Mouse (Mus musculus) adipocyte (in vitro differentiated cells): ENCODE results near the gene Slc39a11.

Source experiments
- DNase-seq: peaks from one replicate; pipeline ENCODE4 v3.0.0-alpha.2; 2016; ENCODE audit warnings: low spot score

Slc39a11 gene

DNA sequence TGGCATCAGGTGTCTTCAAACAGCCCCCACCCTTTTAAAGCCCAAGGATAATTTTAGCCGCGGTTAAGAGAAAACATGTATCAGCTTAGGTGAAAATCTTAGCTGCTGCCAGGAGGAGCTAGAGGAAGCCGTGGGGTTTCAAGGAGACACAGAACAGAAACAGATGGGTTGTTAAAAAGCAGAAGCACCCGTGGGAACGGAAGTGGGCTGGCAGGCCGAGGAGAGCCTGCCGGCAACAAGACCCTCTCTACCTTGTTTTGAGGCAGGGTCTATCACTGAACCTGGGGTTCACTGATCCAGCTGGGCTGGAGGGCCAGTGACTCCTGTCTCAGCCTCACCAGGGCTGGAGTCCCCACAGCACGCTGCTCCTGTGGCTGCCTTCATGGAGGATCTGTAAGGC is 310.1 kb downstream of the Slc39a11 start:
- DNase-seq, result no peak

DNA sequence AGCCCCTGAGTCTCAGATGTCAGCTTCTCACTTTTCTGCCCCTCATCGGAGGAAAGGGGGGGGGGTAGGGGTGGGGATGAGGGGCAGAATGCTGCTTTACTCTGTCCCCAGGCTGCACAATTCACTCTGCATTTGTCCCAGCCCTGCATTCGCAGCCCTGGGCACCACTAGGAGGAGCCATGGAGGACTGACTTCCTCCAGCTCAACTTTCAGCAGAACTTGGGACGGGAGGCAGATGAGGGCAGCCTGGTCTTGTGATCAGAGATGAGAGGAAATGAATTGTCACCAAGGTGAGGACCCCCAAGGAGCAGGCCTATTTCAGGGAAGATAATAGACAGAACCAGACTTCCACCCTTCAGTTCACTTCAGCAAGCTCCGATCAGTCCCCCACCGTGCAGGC is 311.3 kb downstream of the Slc39a11 start:
- no peak for DNase-seq

DNA sequence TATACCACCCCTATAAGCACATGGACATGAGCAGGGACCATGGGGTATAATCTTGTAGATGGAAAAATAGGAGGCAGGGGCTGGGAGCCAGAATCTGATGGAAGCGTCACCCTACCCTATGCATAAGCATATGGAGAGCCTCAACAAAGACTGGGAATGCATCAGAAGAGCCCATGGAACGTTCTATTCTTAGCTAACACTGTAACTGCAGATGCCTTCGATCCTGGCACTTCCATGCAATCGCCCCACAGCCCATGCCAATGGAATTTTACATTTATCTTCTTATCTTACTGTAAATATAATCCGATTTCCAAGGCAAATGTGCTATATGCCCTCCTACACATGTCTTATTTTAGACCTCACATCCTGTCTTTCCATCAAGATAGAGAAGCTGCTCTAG is 314.2 kb downstream of the Slc39a11 start:
- DNase-seq, result no peak

DNA sequence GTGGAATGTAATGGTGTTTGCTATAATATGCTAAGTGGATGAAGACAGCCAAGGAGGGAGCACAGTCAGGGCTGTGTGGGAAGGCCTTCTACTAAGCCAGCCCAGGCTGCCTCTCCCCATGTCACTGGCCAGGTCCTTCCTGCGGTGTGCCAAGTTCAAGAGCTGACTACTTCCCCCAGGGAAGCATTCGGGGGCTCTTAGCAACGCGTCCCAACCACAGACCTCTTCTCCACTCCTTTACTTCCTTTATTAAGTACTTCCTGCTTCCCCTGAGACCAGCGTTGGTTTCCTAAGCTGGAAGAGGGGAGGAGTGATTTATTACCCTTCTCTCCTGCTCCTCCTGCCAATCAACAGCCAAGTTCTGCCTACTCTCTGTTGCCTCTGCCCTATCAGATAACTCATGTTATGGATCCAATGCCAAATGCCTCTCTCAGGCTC is 315.4 kb downstream of the Slc39a11 start:
- peak; percentile 14 for DNase-seq

DNA sequence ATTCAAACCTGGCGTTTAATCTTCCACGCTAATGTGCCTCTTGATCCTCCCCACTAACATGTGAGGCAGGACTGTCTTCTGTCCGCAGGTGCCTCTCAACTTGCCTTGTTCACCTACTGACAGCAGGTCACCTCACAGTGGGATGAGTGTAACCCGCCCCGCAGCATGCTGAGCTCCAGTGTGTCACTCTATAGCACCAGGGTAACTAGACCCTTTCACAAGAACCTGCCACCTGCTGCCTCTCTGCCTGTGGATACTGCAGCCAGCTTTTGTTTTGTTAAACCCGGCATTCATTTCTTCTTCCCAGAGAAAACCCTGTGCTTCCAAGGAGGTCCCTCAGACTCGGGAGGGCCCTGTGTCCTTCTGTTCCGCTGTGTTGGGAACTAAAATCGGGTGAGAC is 316.3 kb downstream of the Slc39a11 start:
- no peak for DNase-seq

DNA sequence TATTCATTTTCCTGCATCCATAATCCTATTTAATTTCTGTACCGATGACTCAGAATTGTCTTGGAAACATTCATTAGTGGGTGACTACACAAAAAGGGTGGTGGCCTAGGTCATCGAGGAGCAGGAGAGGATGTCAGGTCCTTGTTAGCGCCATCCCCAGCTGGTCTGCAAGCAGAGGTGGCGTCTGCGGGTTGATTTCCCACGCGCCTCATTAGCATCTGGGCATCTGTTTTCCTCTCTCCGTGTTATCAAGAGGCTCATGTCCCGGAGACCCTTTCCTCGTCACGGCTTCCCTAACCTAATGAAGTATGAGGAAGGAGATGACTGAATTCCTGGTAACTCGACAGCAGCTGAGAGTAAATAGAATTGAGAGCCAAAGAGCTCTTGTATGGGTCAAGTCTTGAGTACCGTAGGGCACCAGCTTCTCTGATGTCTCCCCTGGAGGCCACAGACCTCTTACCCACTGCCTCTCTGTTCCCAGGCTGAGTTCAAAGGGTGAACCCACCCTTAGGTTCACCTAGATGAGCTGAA is 319.8 kb downstream of the Slc39a11 start:
- DNase-seq, result no peak

DNA sequence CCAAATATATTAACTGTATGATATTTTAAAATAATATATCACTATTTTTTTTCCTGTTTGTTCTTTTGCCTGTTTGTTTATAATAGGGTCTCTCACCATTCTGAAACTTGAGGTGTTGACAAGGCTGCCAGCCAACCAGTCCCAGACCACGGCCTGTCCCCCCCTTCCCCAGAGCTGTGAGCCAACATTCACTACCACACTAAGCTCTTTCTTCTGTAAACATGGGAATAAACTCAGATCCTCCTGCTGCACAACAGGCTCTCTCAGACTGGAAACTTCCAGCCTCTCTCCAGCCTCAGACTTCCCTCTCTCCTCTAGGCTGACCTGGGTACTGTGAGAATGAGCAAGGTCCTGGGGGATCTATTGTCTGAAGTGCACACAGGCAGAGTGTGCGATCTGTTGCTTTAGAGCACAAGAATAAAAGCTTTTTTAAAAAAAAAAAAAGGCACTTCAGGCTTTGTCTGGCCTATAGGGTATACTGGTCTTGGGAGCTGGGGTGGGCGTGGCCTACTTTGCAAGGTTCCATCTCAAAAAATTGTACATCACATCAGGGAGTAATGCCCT is 322.3 kb downstream of the Slc39a11 start:
- DNase-seq, result no peak

DNA sequence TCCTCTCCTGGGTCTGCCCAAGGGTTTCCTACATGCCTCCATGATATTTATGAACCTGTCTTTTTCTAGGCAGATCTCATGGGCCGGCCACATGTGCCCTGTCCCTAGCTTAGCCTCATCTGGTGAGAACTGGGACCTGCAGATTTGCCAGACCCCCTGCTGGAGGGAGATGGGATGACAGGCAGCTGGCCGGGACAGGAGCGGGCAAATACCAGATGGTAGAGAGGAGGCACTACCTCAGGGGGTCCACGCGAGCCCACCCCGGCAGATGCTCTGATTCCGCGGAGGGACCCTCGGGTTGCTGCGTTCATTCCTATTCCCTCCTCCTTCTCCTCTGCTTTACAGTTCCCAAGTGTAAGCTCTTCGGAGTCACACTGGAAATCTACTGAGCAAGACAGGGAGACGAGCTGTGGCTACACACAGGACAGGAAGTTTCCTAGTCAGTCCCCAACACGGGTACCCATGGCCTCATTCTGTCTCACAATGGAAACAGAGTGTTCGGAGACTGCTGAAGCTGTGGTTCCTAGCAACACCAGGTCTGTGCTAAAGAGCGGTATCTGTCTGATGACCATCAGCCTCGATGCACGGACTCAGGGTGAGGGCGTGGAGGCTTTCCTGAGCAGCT is 323.4 kb downstream of the Slc39a11 start:
- peak; percentile 4 for DNase-seq

DNA sequence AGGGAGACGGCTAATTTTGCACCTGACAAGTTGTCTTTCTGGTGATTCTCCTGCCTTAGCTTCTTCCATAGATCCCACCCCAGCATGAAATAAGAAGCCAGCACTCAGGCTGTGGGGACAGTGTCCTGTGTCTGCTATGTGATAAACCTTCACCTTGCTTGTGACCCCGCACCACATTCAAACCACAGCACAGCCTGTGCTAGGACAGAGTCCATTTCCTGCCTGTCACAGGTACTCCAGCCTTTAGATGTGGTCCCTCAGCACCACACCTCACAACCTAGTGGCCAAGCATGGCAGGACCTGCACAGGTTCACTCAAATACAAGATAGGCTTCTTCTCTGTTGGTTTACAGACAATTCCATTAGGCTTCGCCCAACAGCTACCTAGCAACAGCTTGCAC is 328.3 kb downstream of the Slc39a11 start:
- no peak for DNase-seq

DNA sequence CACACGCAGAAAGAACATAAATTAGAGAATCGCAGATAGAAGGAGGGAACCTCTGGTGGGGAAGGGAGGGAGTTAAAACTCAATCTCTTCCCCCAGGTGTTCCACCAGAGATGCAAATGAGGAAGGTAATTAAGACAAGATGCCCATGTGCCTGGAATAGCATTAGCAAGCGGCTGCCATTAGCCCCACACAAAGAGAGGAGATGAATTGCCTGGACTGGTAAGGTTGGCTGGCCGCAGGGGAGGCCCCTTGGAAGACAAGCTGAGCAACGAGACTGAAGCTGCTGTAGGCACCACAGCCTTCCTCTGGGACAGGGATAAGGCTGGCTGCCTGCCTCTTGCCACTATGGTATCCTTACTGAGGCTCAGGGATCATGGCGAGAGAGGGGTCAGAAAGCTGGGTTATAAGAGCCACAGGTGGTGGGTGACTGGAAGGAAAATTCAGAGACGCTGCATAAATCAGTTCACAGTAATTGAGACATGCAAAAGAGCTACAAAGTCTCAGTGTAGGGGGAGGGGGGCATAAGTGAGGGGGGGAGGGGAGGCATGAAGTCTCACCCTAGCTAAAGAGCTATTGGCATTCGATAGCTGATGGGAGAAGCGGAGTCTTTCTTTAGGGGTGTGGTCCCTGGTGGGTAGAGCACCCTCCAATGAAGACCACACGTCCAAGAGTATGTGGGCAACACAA is 340.5 kb downstream of the Slc39a11 start:
- DNase-seq, result no peak

DNA sequence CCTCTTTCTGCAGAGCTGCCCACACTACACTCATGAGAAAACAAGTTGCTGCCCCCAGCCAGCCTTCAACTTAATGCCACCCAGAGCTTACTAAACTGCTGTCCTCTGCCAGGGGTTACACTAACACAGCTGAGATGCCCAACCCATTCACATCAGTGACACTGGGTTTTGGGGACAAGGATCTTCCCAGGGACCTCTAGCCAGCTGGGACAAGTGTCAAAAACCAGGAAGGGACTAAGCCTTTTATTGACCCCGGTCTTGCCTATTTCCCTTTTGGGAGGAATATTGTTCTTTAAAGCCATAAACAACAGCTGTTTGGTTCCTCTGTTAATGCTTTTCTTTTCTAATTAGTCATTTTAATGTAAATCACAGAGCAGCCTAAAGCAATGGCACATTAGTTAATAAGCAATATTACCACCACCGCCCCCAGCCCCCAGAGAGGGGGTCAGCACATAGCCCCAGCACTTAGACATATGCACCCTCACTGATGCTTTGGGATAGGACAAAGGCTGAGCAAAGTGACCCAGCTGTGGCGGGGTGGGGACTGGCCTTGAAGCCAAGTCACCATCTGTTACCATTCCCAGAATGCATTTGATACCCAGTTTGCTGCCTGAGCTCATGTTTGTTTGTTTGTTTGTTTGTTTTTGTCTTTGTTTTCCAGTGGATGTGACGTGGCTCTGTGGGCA is 341.5 kb downstream of the Slc39a11 start:
- DNase-seq, result peak; percentile 8

DNA sequence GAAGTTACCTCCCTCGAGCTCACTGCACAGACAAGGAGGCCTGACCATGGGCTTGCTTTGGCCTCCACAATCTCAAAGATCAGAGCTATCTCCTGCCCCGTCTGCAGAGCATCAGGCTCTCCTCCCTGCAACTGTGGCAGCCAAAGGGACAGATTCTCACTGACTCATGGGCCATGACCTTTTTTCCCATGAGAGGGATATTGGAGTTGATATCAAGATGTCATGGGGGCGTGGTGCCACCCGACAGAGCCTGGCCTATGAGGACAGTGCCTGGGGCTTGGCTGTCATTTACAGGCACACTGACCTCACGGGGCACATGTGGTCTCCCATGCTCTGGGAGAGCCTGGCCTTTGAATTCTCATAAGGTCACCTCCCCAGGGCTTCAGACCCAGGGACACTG is 346.7 kb downstream of the Slc39a11 start:
- DNase-seq, result no peak

DNA sequence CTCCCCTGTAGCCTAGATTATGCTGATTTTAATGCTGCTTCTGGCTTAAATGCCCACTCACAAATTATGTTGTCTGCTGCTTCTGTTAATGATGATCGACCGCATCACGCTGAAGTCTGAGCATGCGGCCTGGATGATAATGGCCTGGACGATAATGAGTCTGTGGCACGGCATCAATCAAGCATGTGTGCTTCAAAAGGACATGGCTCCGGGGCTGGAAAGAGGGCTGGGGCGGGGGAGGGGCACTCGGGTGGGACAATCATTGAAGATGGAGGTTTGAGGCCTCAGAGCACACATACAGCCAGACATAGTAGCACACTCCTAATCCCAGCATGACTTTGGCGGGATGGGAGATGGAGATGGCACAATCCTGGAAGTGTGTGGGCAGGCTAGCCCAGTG is 350.4 kb downstream of the Slc39a11 start:
- DNase-seq, result no peak

DNA sequence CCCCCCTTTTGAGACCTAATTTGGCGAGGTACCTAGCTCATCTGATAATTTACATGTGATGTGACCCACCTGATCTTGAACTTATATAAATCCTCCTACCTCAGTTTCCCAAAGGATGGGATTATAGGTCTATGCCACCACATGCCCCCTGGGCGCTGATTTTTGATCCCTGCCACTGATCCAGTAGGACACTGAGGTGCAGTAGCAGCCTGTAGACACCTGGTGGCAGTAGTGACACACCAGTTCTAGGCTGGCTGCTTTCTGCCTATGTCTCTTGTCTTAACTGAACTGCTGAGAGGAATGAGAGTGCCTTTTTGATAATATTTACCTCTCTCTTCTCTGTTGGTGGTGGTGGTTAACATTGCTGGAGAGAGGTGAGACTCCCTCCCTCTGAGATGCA is 352.1 kb downstream of the Slc39a11 start:
- peak; percentile 83 for DNase-seq

DNA sequence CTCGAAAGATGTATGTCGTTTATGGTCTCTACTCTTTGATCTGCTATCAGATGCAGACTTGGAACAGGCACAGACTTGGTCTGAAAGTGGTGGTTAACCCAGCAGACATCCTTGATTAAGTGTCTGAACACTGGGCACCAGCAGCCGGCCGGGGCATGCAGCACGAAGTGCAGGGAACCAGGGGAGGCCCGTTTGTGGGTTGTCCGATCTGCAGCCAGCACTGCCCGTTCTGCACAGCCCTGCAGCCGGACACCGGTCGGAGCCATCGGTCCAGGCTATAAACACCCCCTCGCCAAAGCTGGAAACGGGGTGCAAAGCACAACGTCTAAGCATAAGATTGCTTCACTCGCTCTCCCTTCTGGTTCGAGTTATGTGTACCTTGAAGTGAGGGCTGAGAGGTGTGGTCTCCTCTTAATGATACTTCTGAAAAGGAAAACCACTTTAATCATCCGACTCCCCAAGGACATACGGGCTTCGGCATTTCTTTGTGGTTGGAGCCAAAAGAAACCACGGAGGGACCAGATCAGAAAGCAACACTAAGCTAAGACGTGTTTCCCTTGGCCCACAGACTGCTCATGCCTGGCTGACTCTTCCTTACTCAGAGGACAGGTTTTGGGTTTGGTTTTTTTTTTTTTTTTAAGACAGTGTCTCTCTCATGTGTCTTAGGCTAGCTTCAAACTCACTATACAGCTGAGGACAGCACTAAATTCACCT is 352.8 kb downstream of the Slc39a11 start:
- DNase-seq, result no peak

DNA sequence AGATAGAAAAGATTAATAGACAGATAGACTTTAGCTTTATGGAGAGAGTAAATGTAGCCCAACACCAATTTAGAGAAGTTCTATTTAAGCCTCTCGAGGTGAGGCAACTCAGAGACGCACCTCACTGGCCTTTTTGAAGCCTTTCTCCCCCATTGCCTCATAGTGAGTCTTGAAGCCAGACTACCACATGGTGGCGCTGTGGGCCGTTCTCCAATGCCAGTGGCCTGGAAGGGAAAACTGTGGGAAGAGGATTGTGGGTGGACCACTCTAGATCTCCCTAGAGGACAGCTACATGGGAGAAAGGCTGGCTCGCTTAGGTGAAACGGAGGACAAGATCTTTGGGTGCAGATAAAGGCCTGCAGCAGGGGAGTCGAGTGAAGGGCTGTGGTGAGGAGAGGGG is 353.7 kb downstream of the Slc39a11 start:
- DNase-seq, result peak; percentile 49

DNA sequence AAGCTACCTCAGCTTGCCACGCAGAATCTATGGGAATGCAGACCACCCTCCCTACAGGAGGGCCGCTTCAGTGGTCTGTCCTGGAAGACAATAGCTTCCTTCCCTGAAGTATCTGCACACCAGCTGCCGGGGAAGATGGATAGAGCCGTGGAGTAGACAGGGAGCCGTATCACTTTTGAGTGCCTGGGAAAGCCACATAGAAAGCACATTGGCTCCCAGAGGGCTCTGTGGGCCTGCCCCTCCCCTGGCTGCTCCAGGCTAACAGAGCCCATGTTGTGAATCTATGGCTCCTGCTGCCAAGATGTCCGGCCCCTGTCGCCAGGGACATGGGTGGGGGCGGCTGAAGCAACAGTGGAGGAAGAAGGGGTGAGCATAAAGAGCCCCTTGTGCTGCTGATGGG is 355.4 kb downstream of the Slc39a11 start:
- no peak for DNase-seq

DNA sequence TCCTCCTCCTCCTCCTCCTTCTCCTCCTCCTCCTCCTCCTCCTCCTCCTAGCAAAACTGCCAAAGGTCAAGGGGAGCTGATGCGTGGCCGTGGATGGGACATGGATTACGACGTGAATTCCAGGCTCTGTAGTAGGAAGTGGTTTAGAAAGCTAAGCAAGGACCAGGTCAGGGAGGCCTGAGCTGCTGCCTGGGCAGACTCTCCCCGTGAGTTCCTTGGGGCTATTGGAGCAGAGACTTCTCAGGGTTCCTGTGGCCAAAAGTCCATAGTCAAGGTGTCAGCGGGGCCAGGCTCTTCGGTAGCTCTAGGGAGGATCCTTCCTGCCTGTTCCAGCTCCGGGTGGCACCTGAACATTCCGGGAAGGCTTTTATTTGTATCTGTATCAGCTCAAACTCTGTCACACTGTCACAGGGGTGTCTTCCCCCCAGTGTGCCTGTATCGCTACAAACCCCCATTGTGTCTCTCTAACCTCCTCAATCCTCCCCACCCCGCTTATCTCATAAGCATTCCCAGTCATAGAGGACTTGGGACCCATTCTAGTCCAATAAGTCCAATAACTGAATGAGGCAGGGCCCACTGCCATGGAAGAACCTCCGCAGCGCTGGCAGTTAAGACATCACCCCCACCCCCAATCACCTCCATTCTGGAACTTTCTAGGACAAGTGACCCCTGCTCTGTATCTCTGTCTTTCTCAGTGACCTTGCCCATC is 356.8 kb downstream of the Slc39a11 start:
- DNase-seq, result no peak

DNA sequence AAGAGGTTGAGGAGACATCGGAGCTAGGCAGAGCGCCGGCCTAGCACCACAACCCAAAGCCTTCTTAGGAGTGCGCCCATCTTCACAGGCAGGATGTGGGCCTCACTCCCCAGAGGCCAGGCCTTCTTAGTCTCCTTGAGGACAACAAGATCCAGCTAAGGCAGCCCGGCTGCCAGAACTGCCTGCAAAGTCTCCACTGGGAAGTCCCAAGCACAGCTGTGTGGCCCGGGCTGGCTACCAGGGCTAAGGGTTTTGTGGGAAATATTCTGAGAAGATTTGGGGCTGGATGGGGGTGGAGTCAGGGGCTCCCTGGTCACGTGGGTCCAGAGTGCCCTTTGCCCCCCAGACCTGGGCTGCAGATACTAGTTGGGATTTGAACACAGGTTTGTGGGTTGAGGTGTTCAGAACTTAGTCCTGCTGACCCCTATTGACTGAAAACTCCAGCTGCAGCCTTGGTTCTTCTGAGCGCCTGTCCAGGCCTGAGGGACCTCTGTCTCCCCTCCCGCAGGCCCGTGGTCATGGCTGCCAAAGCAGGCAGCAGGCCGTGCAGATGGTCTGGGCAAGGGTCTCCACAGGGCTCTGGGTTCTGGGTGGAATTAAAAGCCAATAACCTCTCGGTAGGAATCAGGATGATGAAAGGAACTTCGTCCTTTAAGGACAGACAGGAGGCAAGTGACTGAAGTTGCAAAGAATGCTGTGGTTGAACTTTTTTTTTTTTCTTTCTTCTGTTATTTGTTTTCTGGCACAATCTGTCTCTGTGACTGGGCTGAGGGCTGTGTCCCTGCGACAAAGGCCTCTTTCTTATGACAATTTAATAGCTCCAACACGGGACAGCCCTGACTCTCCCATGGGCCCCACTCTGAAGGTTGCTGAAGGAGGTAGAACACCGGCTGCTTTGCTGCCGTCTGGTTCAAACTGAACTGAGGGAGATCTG is 357.8 kb downstream of the Slc39a11 start:
- DNase-seq, result peak; percentile 28

DNA sequence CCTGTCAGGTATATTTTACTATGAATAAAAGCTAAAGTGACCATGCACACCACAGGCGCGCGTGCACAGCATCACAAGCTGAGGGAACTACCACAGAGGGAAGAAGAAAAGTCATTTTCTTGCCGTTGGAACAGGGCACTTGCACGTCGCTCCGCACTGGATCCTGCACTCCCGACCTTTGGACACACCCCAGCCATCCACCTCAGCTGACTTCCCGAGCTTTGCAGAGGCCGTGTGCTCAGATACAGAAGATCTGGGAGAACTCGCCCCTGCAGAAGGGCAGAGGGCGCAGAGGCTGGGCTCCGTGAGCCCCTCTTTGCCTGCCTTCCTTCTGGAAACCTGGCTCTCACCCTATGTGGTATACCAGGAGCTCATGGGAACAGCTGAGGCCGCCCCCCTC is 359.0 kb downstream of the Slc39a11 start:
- DNase-seq, result peak; percentile 10
